Mouse (Mus musculus) limb, embryonic 12.5 days (tissue): ENCODE results near the gene Shcbp1l. TPM values are rescaled to one million over a fixed set of nuclear protein-coding genes. Genes with fewer than 3 reads are reported as not detected.

Experiments used
- ATAC-seq: fragments of 200-750 bp; cut with Nextera tagmentation; 2 replicates; pipeline ENCODE4 v1.8.0; 2017; ENCODE audit warnings: low read depth, moderate TSS enrichment; ENCODE audit not compliant: insufficient number of reproducible peaks, insufficient read depth, low FRiP score, low TSS enrichment
- H3K27ac ChIP-seq: fragments of 300-500 bp; sonication (generic); 2 replicates; pipeline ENCODE4 v1.5.1; 2016; ENCODE audit warnings: mild to moderate bottlenecking, moderate library complexity
- H3K27me3 ChIP-seq: fragments of 300-500 bp; sonication (generic); 2 replicates; pipeline ENCODE4 v1.6.1; 2016; ENCODE audit warnings: mild to moderate bottlenecking, moderate library complexity
- H3K36me3 ChIP-seq: fragments of 300-500 bp; sonication (generic); 2 replicates; pipeline ENCODE4 v1.6.1; 2016; ENCODE audit warnings: mild to moderate bottlenecking, moderate library complexity
- H3K4me1 ChIP-seq: fragments of 300-500 bp; sonication (generic); replicated peaks from 2 replicates; pipeline ENCODE4 v1.6.1; 2016
- H3K4me2 ChIP-seq: fragments of 300-500 bp; sonication (generic); 2 replicates; pipeline ENCODE4 v1.6.1; 2016; ENCODE audit warnings: mild to moderate bottlenecking, moderate library complexity
- H3K4me3 ChIP-seq: fragments of 300-500 bp; sonication (generic); replicated peaks from 2 replicates; pipeline ENCODE4 v1.5.1; 2016; ENCODE audit warnings: mild to moderate bottlenecking
- H3K9ac ChIP-seq: fragments of 300-500 bp; sonication (generic); replicated peaks from 2 replicates; pipeline ENCODE4 v1.6.1; 2016; ENCODE audit warnings: mild to moderate bottlenecking, moderate library complexity
- H3K9me3 ChIP-seq: fragments of 300-500 bp; sonication (generic); 2 replicates; pipeline ENCODE4 v1.6.1; 2016; ENCODE audit warnings: mild to moderate bottlenecking, moderate library complexity
- WGBS: fragments of 180-500 bp; shearing (Covaris S2); methylation state at CpG from one replicate; pipeline ENCODE4 v1.1.7; 2016; 5-methylcytosine and 5-hydroxymethylcytosine counted together
- polyA plus RNA-seq: library from polyadenylated mRNA; unstranded; fragments of >200 nt; fragmentation: Nextera tagmentation; extraction: Ambion mirVana; gene quantifications from 2 replicates; pipeline ENCODE4 v1.2.1, GENCODE M21; 2016

Shcbp1l gene
- polyA plus RNA-seq, 1 experiment from 2014 or later: 0.24 TPM

GRCm38 (mm10) chr1:153431158-153431557, 6.2 kb downstream of the Shcbp1l start:
- WGBS: 73% methylated on average over 7 of the region's 7 CpGs
- no peak for ATAC-seq
- H3K4me3 ChIP-seq: no peak overlapping the region

GRCm38 (mm10) chr1:153431701-153432100, 6.7 kb downstream of the Shcbp1l start:
- Histone ChIP-seq H3K4me3 (no peak overlapping the region), H3K4me1 (no peaks in the 10 kb centered on the region), H3K9me3 (no peaks in the 10 kb centered on the region), H3K27me3 (peaks cover 2% of the 10 kb centered on the region), H3K36me3 (no peaks in the 10 kb centered on the region), H3K27ac (no peak overlapping the region), H3K4me2 (no peak overlapping the region), H3K9ac (no peak overlapping the region)
- no peak for ATAC-seq
- whole genome bisulfite sequencing: 85% methylated on average over 10 of the region's 10 CpGs

More at GRCm38 (mm10) chr1:153431158-153431557, 6.2 kb downstream of the Shcbp1l start:
- Histone ChIP-seq H3K4me2 (no peak overlapping the region), H3K9me3 (no peaks in the 10 kb centered on the region), H3K36me3 (no peaks in the 10 kb centered on the region), H3K9ac (no peak overlapping the region), H3K27ac (no peak overlapping the region), H3K4me1 (no peaks in the 10 kb centered on the region), H3K27me3 (peaks cover 6% of the 10 kb centered on the region)

- no peaks in the 10 kb centered on the region for H3K27me3 ChIP-seq
- H3K36me3 ChIP-seq: no peaks in the 10 kb centered on the region
- H3K4me3 ChIP-seq: no peak overlapping the region
- WGBS: 96% methylated on average over 2 of the region's 2 CpGs
- H3K4me1 ChIP-seq: no peaks in the 10 kb centered on the region
- no peak overlapping the region for H3K4me2 ChIP-seq
- ATAC-seq: no peak
- H3K9ac ChIP-seq: no peak overlapping the region
- no peaks in the 10 kb centered on the region for H3K9me3 ChIP-seq
- no peak overlapping the region for H3K27ac ChIP-seq
These were observed 7.4 kb downstream of the Shcbp1l start for GRCm38 (mm10) chr1:153432329-153432728.

GRCm38 (mm10) chr1:153433851-153434589, 9.1 kb downstream of the Shcbp1l start:
- H3K9me3 ChIP-seq: no peaks in the 10 kb centered on the region
- H3K36me3 ChIP-seq: no peaks in the 10 kb centered on the region
- no peak overlapping the region for H3K4me3 ChIP-seq
- H3K4me2 ChIP-seq: no peak overlapping the region
- 87% methylated on average over 5 of the region's 5 CpGs for WGBS
- ATAC-seq: no peak
- H3K27me3 ChIP-seq: no peaks in the 10 kb centered on the region
- no peak overlapping the region for H3K9ac ChIP-seq
- no peak overlapping the region for H3K27ac ChIP-seq
- H3K4me1 ChIP-seq: no peaks in the 10 kb centered on the region

DNA sequence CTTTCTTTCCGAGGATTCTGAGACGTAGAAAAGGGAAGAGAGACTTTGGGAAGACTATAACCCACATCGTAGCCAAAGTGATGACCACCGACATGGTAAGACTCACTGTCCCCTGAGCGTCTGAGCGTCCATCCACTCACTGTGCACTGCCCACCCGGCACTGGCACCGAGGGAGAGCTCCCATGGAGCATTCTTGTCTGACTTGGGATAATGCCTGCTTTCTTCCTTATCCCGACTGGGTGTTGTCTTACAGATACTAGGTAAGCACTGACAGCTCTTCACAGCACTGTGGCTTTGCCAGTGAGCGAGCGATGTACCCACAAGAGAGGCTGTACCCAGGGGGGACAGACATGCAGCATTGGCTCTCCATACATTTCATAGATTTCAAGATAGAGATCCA, 12.6 kb downstream of the Shcbp1l start:
- Histone ChIP-seq H3K27ac (no peak overlapping the region), H3K4me1 (no peaks in the 10 kb centered on the region), H3K4me2 (no peak overlapping the region), H3K9me3 (no peaks in the 10 kb centered on the region), H3K4me3 (no peak overlapping the region), H3K27me3 (no peaks in the 10 kb centered on the region), H3K36me3 (no peaks in the 10 kb centered on the region), H3K9ac (no peak overlapping the region)
- no peak for ATAC-seq
- WGBS: 87% methylated on average over 11 of the region's 11 CpGs

DNA sequence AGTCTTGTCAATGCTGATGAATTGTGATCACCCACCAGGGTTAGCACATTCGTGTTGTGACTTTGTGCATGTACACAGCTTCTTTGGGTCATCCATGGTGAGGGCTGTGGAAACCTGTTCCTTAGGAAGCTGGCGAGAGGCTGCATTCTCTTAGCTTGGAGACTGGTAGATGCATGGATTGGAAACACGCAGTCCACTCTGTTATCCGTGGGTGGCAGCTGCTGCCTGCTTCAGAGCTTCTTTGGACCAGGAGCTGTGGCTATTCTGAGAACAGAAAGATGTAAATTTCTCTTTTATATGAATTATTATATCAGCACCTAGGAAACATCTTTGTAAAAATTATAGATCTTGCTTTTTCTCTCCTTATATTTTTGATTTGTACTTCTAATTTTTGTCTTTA, 15.8 kb downstream of the Shcbp1l start:
- no peaks in the 10 kb centered on the region for H3K27me3 ChIP-seq
- no peak overlapping the region for H3K4me3 ChIP-seq
- no peaks in the 10 kb centered on the region for H3K4me1 ChIP-seq
- H3K27ac ChIP-seq: no peak overlapping the region
- no peaks in the 10 kb centered on the region for H3K36me3 ChIP-seq
- 90% methylated on average over 4 of the region's 4 CpGs for WGBS
- no peak overlapping the region for H3K4me2 ChIP-seq
- H3K9me3 ChIP-seq: no peaks in the 10 kb centered on the region
- H3K9ac ChIP-seq: no peak overlapping the region
- no peak for ATAC-seq

DNA sequence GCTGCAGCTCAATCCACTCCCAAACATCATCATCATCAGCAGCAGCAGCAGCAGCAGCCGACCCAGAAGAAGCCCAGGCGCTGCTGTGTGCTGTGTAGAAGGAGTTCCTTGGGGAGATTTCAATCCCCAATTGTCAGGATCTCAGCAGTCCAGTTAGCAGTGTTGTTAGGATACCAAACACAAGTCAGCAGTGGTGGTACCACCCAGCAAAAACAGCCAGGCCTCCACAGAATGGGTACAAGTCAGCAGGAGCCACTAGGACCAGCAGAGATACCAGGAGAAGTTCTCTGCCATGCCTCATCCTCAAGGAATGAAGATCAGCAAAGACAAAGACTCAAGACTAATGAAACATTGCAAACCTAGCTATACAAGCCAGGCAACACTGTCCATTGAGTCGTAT, 16.7 kb downstream of the Shcbp1l start:
- H3K4me2 ChIP-seq: no peak overlapping the region
- H3K4me3 ChIP-seq: no peak overlapping the region
- no peaks in the 10 kb centered on the region for H3K27me3 ChIP-seq
- no peak overlapping the region for H3K9ac ChIP-seq
- H3K4me1 ChIP-seq: no peaks in the 10 kb centered on the region
- peaks cover 4% of the 10 kb centered on the region; the same call in 1 of the 2 replicates for H3K36me3 ChIP-seq
- no peak overlapping the region for H3K27ac ChIP-seq
- 71% methylated on average over 3 of the region's 3 CpGs for WGBS
- no peak for ATAC-seq
- no peaks in the 10 kb centered on the region for H3K9me3 ChIP-seq

DNA sequence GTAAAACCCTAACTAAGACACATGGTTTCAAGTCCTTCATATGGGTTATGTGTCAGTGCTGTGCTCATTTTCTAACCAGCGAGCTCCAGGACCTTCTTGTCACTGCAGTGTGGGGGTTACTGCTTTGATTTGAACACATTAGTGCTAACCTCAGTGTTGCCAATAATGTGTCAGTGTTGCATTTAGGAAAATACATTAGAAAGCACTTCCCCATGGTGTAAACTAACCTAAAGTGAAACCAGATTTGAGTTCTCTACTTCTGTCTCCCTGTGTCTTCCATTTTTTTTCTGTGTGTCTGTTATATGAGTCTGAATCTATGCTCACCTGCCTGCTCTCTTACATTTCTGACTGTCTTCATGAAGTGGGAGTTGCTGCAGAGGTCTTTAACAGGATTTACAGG, 18.1 kb downstream of the Shcbp1l start:
- no peak overlapping the region for H3K27ac ChIP-seq
- no peaks in the 10 kb centered on the region for H3K9me3 ChIP-seq
- no peak overlapping the region for H3K9ac ChIP-seq
- WGBS: 79% methylated on average over 1 of the region's 1 CpGs
- H3K4me1 ChIP-seq: no peaks in the 10 kb centered on the region
- ATAC-seq: no peak
- H3K36me3 ChIP-seq: peaks cover 5% of the 10 kb centered on the region; the same call in 1 of the 2 replicates
- no peaks in the 10 kb centered on the region for H3K27me3 ChIP-seq
- no peak overlapping the region for H3K4me3 ChIP-seq
- H3K4me2 ChIP-seq: no peak overlapping the region

- H3K36me3 ChIP-seq: peaks cover 5% of the 10 kb centered on the region; the same call in 1 of the 2 replicates
- H3K4me3 ChIP-seq: no peak overlapping the region
- H3K4me1 ChIP-seq: no peaks in the 10 kb centered on the region
- no peak overlapping the region for H3K4me2 ChIP-seq
- H3K27me3 ChIP-seq: no peaks in the 10 kb centered on the region
- no peak for ATAC-seq
- no peak overlapping the region for H3K27ac ChIP-seq
- WGBS: 71% methylated on average over 4 of the region's 4 CpGs
- no peaks in the 10 kb centered on the region for H3K9me3 ChIP-seq
- H3K9ac ChIP-seq: no peak overlapping the region
These were observed 18.7 kb downstream of the Shcbp1l start for GRCm38 (mm10) chr1:153443632-153444031.

- Histone ChIP-seq H3K36me3 (peaks cover 18% of the 10 kb centered on the region), H3K4me3 (no peak overlapping the region), H3K9ac (no peak overlapping the region), H3K4me2 (no peak overlapping the region), H3K27ac (no peak overlapping the region), H3K27me3 (no peaks in the 10 kb centered on the region), H3K4me1 (no peaks in the 10 kb centered on the region), H3K9me3 (no peaks in the 10 kb centered on the region)
- no peak for ATAC-seq
- WGBS: 94% methylated on average over 20 of the region's 20 CpGs
These were observed 21.3 kb downstream of the Shcbp1l start for GRCm38 (mm10) chr1:153446120-153446831.

DNA sequence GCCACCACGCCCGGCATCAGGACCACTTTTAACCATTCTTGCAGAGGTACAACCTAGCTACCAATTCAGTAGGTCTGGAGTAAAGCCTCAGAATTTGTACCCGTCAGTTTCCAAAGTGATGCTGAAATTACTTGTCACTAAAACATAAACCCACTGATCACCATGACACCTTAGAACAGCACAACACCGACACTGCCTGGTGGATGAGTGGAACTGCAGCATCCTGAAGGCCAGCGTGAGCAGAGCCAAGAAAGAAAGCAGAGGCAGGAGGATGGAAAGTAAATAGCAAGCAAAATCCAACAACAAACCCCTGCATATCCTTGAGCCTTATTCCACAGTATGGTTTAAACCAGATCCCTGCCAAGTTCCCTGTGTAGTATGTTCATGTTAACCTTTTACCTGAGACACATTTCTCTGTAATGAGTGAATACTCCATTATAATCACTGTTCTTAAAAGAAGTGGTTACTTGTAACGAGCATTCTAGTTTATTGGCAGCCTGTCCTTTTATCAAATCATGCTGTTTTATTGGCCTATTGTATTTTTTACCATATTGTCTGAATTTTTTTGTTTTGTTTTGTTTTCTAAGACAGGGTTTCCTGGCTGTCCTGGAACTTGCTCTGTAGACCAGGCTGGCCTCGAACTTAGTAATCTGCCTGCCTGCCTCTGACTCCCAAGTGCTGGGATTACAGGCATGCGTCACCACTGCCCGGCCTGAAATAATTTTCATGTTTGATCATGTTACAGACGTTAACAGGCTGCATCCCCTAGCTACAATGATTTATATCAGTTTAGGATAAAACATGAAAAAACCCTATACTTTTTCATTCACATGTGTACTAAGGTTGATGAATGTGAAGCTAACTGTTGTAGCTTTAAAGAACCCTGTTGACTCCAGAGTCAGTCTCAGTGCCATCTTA, 26.5 kb downstream of the Shcbp1l start:
- no peak overlapping the region for H3K4me3 ChIP-seq
- no peak overlapping the region for H3K27ac ChIP-seq
- H3K36me3 ChIP-seq: peaks cover 55% of the 10 kb centered on the region
- no peak overlapping the region for H3K4me2 ChIP-seq
- H3K9me3 ChIP-seq: no peaks in the 10 kb centered on the region
- 76% methylated on average over 10 of the region's 10 CpGs for WGBS
- H3K27me3 ChIP-seq: no peaks in the 10 kb centered on the region
- H3K4me1 ChIP-seq: no peaks in the 10 kb centered on the region
- no peak for ATAC-seq
- no peak overlapping the region for H3K9ac ChIP-seq
